Mouse (Mus musculus) embryonic facial prominence, embryonic 15.5 days (tissue): ENCODE results near the gene Stum. TPM values are rescaled to one million over a fixed set of nuclear protein-coding genes. Genes with fewer than 3 reads are reported as not detected.
"Not testable (repeated sequence)": the region's sequence is repeated elsewhere in the genome, so short reads cannot be mapped to it uniquely, and the experiment has no call there.

Experiments used
- ATAC-seq: fragments of 200-750 bp; cut with Nextera tagmentation; 2 replicates; pipeline ENCODE4 v1.8.0; 2017; ENCODE audit warnings: low read depth, moderate TSS enrichment; ENCODE audit not compliant: insufficient number of reproducible peaks, low FRiP score, low TSS enrichment
- H3K27ac ChIP-seq: fragments of 300-500 bp; sonication (generic); replicated peaks from 2 replicates; pipeline ENCODE4 v1.5.1; 2015; ENCODE audit warnings: mild to moderate bottlenecking, inconsistent platforms
- H3K27me3 ChIP-seq: fragments of 300-500 bp; sonication (generic); 2 replicates; pipeline ENCODE4 v1.6.1; 2015; ENCODE audit warnings: inconsistent platforms
- H3K36me3 ChIP-seq: fragments of 300-500 bp; sonication (generic); 2 replicates; pipeline ENCODE4 v1.6.1; 2015; ENCODE audit warnings: mild to moderate bottlenecking, inconsistent platforms
- H3K4me1 ChIP-seq: fragments of 300-500 bp; sonication (generic); 2 replicates; pipeline ENCODE4 v1.6.1; 2015; ENCODE audit warnings: inconsistent platforms
- H3K4me2 ChIP-seq: fragments of 300-500 bp; sonication (generic); replicated peaks from 2 replicates; pipeline ENCODE4 v1.6.1; 2015; ENCODE audit warnings: mild to moderate bottlenecking, inconsistent platforms
- H3K4me3 ChIP-seq: fragments of 300-500 bp; sonication (generic); replicated peaks from 2 replicates; pipeline ENCODE4 v1.5.1; 2015; ENCODE audit warnings: mild to moderate bottlenecking, inconsistent platforms
- H3K9ac ChIP-seq: fragments of 300-500 bp; sonication (generic); 2 replicates; pipeline ENCODE4 v1.6.1; 2015; ENCODE audit warnings: inconsistent platforms
- H3K9me3 ChIP-seq: fragments of 300-500 bp; sonication (generic); replicated peaks from 2 replicates; pipeline ENCODE4 v1.6.1; 2016; ENCODE audit warnings: inconsistent platforms
- WGBS: fragments of 180-500 bp; shearing (Covaris S2); methylation state at CpG from one replicate; pipeline ENCODE4 v1.1.7; 2015; 5-methylcytosine and 5-hydroxymethylcytosine counted together
- polyA plus RNA-seq: library from polyadenylated mRNA; unstranded; fragments of >200 nt; fragmentation: Nextera tagmentation; extraction: Ambion mirVana; gene quantifications from 2 replicates; pipeline ENCODE4 v1.2.1, GENCODE M21; 2015

The Stum gene
- 3.8 and 5.2 TPM in 2 replicates for polyA plus RNA-seq

DNA sequence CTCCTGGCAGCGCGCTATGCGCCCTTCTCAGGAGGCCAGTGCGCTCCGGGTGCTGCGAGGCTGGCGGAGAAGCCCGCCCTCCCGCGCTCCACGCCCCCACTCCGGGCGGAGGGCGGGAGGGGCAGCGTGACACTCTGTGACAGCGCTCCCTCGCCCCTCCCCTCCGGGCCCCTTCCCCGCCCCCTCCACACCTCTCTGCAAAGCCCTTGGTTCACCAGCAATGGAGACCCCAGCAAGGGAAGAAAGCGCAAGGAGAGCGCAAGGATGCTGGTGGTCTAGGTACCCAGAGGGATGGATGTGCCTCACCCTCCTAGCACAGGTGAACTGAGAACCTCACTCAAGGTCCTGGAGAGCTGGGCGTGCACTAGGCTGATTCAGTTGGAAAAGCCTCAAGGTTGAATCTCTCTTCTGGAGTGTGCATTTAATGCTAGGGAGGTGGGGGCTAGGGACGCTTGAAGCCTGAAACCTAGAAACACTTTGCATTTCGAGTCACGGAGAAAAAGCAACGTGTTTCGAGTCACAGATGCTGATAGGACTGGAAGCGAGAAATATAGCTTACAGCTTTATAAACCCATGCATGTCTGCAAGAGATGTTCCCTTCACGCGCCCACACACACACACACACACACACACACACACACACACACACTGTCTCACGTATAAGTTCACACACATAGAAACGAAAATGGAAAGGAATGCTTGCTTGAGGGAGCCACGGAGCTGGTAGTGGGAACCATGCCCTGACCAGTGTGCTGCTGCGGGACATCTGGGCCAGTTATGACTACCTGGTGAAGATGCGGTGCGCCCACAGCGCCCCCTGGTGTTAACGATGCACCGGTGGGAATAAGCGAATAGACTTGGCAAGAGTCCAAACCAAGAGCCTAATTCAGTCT is at the start of gene Stum:
Gene Stum (minus strand): TSS at position 106 of the 893 bp plus-strand sequence.
- peaks cover 66% of the 10 kb centered on the region for H3K27me3 ChIP-seq
- H3K27ac ChIP-seq, result no peak within 1 kb of the TSS
- H3K9me3 ChIP-seq, result no peaks in the 10 kb centered on the region
- H3K4me3 ChIP-seq, result peak within 1 kb of the TSS; percentile 48
- peaks cover 26% of the 10 kb centered on the region for H3K4me1 ChIP-seq
- peak within 1 kb of the TSS; percentile 90 for H3K4me2 ChIP-seq
- H3K9ac ChIP-seq, result no peak within 1 kb of the TSS; the same call in 1 of the 2 replicates
- H3K36me3 ChIP-seq, result no peaks in the 10 kb centered on the region
- WGBS, result 2% methylated on average over 28 of the region's 40 CpGs
- ATAC-seq, result peak; percentile 49; the same call in 1 of the 2 replicates

- 94% methylated on average over 11 of the region's 11 CpGs for WGBS
Observed at GRCm38 (mm10) chr1:180532671-180533070, 49.4 kb upstream of the Stum start.

DNA sequence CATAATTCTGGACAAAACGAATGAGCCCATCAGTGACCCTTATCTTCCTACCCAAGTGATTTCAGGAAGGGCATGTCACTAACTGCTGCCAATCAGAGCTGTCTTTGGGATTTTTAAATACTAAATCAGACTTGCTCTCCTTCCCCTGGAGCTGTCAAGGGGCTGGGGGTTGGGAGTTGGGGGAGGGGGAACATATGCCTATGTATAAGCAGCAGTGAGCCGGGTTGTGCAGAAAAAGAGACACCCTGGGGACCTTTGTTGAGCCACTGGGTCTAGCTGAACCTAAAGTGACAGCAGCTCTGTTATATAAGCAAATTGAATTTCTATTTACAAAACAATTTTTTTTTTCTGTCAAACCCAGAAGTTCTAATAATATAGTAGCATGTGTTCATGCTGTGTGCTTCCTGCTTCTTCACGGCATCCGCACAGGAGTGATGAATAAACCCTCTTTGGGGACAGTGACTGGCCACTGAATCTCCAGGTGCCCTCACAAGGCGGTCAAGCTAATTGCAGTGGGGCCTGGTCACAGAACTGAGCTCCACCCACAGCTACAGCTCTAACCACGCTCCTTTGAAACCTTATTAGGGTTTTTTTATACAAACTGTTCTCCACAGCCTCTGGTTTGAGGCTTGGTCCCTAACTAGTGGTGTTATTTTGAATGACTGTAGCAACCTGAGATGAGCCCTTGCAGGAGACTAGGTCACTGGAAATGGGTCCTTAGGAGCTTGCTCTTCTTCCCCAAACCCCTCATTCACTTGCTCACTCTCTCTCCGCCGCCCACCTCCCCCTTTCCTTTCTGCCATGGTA is 47.4 kb upstream of the Stum start:
- no peaks in the 10 kb centered on the region for H3K36me3 ChIP-seq
- H3K4me2 ChIP-seq, result no peak overlapping the region
- no peaks in the 10 kb centered on the region for H3K27me3 ChIP-seq
- 52% methylated on average over 8 of the region's 8 CpGs for WGBS
- no peak for ATAC-seq
- no peak overlapping the region for H3K27ac ChIP-seq
- H3K4me3 ChIP-seq, result no peak overlapping the region
- no peak overlapping the region for H3K9ac ChIP-seq
- peaks cover 9% of the 10 kb centered on the region; the same call in 1 of the 2 replicates for H3K9me3 ChIP-seq
- peaks cover 3% of the 10 kb centered on the region; the same call in 1 of the 2 replicates for H3K4me1 ChIP-seq

More at GRCm38 (mm10) chr1:180532671-180533070, 49.4 kb upstream of the Stum start:
- no peak for ATAC-seq
- Histone ChIP-seq H3K4me2 (no peak overlapping the region), H3K9me3 (peaks cover 9% of the 10 kb centered on the region; the same call in 1 of the 2 replicates), H3K36me3 (no peaks in the 10 kb centered on the region), H3K9ac (no peak overlapping the region), H3K27ac (no peak overlapping the region), H3K4me1 (peaks cover 3% of the 10 kb centered on the region; the same call in 1 of the 2 replicates), H3K4me3 (no peak overlapping the region), H3K27me3 (no peaks in the 10 kb centered on the region)

DNA sequence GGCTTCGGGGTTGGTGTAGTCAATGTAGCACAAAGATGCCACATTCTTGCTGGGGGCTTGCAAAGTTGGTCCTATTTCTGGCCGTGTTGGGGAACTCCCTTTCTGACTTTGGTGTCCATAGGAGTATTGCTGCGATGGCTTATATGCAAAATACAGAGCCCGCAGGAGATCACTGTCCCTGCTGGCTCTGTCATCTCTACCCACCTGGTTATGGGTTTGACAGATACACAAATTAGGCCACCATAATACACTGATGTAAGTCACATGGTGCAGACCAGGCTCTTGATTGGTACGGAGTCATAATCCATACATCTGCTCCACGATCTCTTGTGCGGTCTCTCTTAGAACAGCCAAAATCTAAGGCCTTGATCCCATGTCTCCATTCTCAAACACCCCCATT is 46.5 kb upstream of the Stum start:
- Histone ChIP-seq H3K9ac (no peak overlapping the region), H3K9me3 (peaks cover 9% of the 10 kb centered on the region; the same call in 1 of the 2 replicates), H3K4me1 (peaks cover 3% of the 10 kb centered on the region; the same call in 1 of the 2 replicates), H3K27me3 (no peaks in the 10 kb centered on the region), H3K4me2 (no peak overlapping the region), H3K4me3 (no peak overlapping the region), H3K36me3 (no peaks in the 10 kb centered on the region), H3K27ac (no peak overlapping the region)
- ATAC-seq, result no peak
- 91% methylated on average over 7 of the region's 7 CpGs for WGBS

DNA sequence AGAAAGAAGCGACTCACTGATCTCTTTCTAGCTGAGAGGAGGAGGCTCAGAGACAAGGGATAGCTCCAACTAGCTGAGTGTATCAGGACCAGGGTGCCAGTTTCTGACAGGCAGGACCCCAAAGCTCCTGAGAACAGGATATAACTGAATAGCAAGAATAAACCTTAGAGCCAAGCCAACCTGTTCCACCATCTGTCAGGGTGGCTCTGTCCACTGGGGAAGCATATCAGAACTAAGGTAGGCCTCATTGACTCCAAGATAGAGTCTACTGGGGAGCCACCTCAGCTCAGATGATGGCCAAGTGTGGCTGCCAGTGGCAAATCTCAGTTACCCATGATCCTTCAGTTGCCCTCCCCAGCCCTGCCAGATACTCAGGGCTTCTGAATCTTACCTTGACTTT is 42.0 kb upstream of the Stum start:
- no peak overlapping the region for H3K9ac ChIP-seq
- no peaks in the 10 kb centered on the region for H3K9me3 ChIP-seq
- H3K4me1 ChIP-seq, result peaks cover 9% of the 10 kb centered on the region
- no peaks in the 10 kb centered on the region for H3K36me3 ChIP-seq
- H3K27me3 ChIP-seq, result 0 out of 2 replicates have a peak, but pooled peaks cover 4% of the 10 kb centered on the region
- no peak for ATAC-seq
- H3K4me2 ChIP-seq, result no peak overlapping the region
- WGBS, result 58% methylated on average over 1 of the region's 1 CpGs
- no peak overlapping the region for H3K4me3 ChIP-seq
- H3K27ac ChIP-seq, result no peak overlapping the region

- Histone ChIP-seq H3K4me2 (no peak overlapping the region), H3K9ac (no peak overlapping the region), H3K27ac (no peak overlapping the region), H3K36me3 (no peaks in the 10 kb centered on the region), H3K9me3 (no peaks in the 10 kb centered on the region), H3K4me3 (no peak overlapping the region), H3K4me1 (peaks cover 20% of the 10 kb centered on the region), H3K27me3 (0 out of 2 replicates have a peak, but pooled peaks cover 4% of the 10 kb centered on the region)
- 68% methylated on average over 2 of the region's 2 CpGs for WGBS
- ATAC-seq, result no peak
Observed at GRCm38 (mm10) chr1:180523320-180523719, 40.0 kb upstream of the Stum start.

DNA sequence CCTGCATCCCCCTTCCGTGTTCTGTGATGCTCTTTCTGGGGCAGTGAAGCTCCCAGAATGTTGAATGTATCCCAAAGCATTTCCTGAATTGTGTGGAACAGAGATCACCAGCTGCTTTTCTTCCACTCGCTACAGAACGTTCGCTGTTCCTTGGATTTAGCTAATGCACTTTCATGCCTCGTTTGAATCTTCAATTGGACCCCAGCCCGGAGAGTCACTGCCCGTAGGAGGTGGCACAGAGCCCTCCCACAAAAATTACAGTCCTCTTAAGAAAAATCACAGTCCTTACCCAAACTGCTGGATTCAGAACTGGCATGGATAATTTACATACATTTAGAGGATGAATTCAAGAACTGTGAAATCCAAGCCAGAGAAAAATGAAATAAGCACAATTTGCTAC is 36.9 kb upstream of the Stum start:
- H3K4me3 ChIP-seq, result no peak overlapping the region
- 22% methylated on average over 7 of the region's 7 CpGs for WGBS
- H3K4me1 ChIP-seq, result peaks cover 24% of the 10 kb centered on the region
- H3K9ac ChIP-seq, result no peak overlapping the region
- H3K27ac ChIP-seq, result peak overlapping the region; percentile 84
- H3K27me3 ChIP-seq, result peaks cover 9% of the 10 kb centered on the region; the same call in 1 of the 2 replicates
- H3K9me3 ChIP-seq, result no peaks in the 10 kb centered on the region
- no peaks in the 10 kb centered on the region for H3K36me3 ChIP-seq
- peak; percentile 30; the same call in 1 of the 2 replicates for ATAC-seq
- H3K4me2 ChIP-seq, result no peak overlapping the region

GRCm38 (mm10) chr1:180519520-180519919 is 36.2 kb upstream of the Stum start:
- H3K4me3 ChIP-seq, result no peak overlapping the region
- H3K4me1 ChIP-seq, result peaks cover 24% of the 10 kb centered on the region
- peaks cover 9% of the 10 kb centered on the region; the same call in 1 of the 2 replicates for H3K27me3 ChIP-seq
- no peak overlapping the region for H3K9ac ChIP-seq
- WGBS, result 87% methylated on average over 8 of the region's 8 CpGs
- no peaks in the 10 kb centered on the region for H3K36me3 ChIP-seq
- peak overlapping the region; percentile 84 for H3K27ac ChIP-seq
- no peak overlapping the region for H3K4me2 ChIP-seq
- H3K9me3 ChIP-seq, result no peaks in the 10 kb centered on the region
- no peak for ATAC-seq

DNA sequence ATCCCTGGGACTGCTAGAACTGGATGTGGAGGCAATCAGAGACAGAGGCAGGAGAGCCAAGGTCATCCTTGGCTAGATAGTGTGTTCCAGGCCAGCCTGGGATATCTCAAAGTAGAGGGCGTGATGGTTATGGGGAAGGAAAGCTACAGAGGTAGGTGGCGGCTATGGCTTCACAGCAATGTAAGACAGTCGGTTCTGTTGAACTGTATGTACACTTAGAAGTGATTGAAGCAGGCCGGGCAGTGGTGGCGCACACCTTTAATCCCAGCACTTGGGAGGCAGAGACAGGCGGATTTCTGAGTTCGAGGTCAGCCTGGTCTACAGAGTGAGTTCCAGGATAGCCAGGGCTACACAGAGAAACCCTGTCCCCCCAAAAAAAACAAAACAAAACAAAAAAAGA is 35.6 kb upstream of the Stum start:
- H3K4me3 ChIP-seq, ATAC-seq, H3K4me2 ChIP-seq, H3K9me3 ChIP-seq, H3K27me3 ChIP-seq, H3K9ac ChIP-seq, H3K36me3 ChIP-seq, H3K27ac ChIP-seq: not testable (repeated sequence)
- WGBS, result 89% methylated on average over 7 of the region's 7 CpGs
- peaks cover 28% of the 10 kb centered on the region for H3K4me1 ChIP-seq

- WGBS, result 67% methylated on average over 8 of the region's 8 CpGs
- Histone ChIP-seq H3K4me1 (peaks cover 28% of the 10 kb centered on the region), H3K36me3 (no peaks in the 10 kb centered on the region), H3K27me3 (peaks cover 9% of the 10 kb centered on the region; the same call in 1 of the 2 replicates), H3K4me3 (no peak overlapping the region), H3K9ac (no peak overlapping the region), H3K27ac (no peak overlapping the region), H3K9me3 (no peaks in the 10 kb centered on the region), H3K4me2 (no peak overlapping the region)
- ATAC-seq, result no peak
Observed at GRCm38 (mm10) chr1:180518412-180518811, 35.1 kb upstream of the Stum start.
